Mouse (Mus musculus) spleen, adult 2 months (tissue): ENCODE results near the gene Itpk1.

ENCODE experiments used
- CTCF ChIP-seq: fragments of 200-500 bp; IDR thresholded peaks from 2 replicates; pipeline ENCODE4 v1.5.1; 2011; ENCODE audit warnings: mild to moderate bottlenecking, inconsistent platforms; ENCODE audit not compliant: insufficient read depth, insufficient read length, insufficient replicate concordance; ENCODE audit errors: extremely low read depth
- POLR2A ChIP-seq: fragments of 200-500 bp; IDR thresholded peaks from 2 replicates; pipeline ENCODE4 v1.6.1; 2011; ENCODE audit warnings: low read depth, low read length, inconsistent platforms

- no peak for TF ChIP-seq CTCF
- no peak for TF ChIP-seq POLR2A
Observed at GRCm38 (mm10) chr12:102660906-102661651, 43.7 kb downstream of the Itpk1 start.
